Mouse (Mus musculus) activated CD4-positive, CD25-positive, alpha-beta regulatory T cell, adult 4 months (primary cell): ENCODE data around the gene Gm28043. TPM values are rescaled to one million over a fixed set of nuclear protein-coding genes. Genes with fewer than 3 reads are reported as not detected.

Experiments used
- ATAC-seq: one replicate; pipeline ENCODE4 v1.8.0; 2017
- polyA plus RNA-seq, 2 experiments: library from polyadenylated mRNA; unstranded; fragments of 100-300 nt; shearing (Covaris generic); gene quantifications; one replicate each; pipeline ENCODE4 v1.2.1; 2017

The Gm28043 gene
- polyA plus RNA-seq, 2 experiments from 2014 or later = 2.4 to 4.2 TPM

GRCm38 (mm10) chr17:29716732-29717445 lies 102.2 kb downstream of the Gm28043 start, which contains the start of gene Ccdc167:
Gene Ccdc167 (minus strand): TSS chr17:29717044.
- peak; percentile 97 for ATAC-seq

- no peak for ATAC-seq
Observed at GRCm38 (mm10) chr17:29718660-29719059, 104.0 kb downstream of the Gm28043 start.

DNA sequence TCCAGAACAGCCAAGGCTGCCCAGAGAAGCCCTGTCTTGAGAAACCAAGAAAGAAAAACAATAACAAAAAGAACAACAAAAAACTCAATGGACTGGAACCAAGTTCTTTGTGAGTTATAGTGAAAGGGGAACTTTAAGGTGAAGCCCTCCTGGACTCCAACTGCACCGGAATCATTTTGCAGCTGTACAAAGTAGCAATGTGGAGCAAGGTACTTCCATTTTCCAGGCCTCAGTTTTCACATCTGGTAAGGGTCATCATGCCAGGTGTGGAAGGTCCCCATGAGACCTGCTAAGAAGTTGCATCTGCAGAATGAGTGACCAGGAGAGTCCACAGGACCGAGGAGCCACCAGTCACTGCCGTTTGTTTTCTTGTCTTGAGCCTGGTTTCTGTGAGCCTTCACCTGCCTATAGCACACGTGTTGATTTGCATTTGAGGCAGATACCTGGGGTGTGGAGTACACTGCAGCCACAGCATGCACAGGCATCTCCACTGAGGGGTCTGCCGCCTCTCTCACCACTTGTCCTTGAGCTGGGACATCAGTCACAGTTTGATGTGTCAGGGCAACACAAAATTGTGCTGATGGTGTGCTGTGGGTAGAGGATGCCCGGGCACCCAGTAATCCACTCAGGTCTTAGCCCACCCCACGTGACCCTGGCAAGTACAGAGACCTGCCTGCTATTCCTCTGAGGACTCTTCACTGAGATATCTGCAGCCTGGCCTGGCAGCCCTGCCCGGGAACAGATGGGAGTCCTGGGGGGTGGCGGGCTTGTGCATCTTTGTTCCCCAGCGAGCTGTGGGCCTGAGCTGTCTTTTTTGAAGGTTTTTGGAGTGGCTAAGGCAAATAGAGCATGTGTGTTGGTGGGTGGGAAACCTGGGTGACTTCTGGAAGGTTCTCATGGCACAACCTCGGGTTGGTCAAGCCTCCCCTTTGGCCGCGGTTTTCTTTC lies 105.2 kb downstream of the Gm28043 start:
- ATAC-seq = no peak

GRCm38 (mm10) chr17:29720755-29721365 lies 106.2 kb downstream of the Gm28043 start:
- no peak for ATAC-seq

DNA sequence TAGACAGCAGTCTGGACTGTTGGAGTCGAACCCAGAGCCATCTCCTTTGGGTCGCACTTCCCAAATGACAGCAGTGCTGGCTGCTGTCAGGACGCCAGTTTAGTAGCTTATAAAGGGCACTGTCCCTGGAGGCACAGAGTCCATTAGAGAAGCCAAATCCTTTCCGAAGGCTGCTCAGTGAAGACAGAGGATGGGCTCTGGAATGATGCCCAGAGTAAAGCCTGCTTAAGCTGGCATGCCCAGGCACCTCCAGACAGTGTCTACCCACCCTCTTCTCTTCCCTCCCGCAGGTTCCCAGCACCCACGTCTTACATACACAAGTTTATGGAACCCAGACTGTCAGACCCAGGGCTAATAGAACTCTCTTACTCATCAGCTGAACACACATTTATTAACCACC lies 109.9 kb downstream of the Gm28043 start:
- ATAC-seq = no peak

DNA sequence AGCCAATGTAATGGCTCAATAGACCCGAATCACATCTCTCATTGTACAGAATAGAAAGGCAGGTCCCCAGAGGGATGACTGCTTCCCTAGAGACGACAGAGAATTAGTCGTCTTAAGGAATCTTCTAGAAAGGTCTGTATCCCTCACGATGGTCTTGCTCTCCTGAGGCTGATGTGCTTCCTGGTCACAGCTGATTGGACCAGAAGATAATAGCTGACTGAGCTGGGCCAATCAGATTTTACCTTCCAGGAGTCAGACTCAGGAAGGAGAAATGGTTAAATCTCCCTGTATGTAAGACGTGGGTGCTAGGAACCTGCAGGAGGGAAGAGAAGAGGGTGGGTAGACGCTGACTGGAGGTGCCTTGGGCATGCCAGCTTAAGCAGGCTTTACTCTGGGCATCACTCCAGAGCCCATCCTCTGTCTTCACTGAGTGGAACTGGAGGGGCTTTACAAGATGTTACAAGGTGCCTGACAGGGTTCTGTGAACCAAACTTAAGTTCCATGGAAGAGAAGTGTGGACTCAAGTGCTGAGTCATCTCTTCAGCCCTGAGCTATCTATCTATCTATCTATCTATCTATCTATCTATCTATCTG lies 110.4 kb downstream of the Gm28043 start:
- ATAC-seq = no peak

DNA sequence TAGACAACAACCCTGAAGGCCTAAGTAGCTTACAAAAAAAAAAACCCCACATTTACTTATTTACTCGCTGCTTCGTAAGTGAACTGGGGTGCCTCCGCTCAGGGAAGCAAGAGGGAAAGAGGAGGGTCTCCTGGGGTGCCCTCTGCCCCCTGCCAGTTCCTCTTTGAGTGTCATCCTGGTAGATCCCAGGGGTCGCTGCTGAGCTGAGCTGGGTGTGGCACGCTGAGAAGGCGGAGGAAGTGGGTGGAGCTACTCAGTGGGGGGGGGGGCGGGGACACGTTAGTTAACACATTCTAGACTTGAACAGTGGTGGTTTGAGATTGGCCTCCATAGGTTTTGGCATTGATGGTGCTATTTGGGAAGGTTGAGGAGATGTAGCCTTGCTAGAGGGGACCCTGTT lies 113.4 kb downstream of the Gm28043 start:
- no peak for ATAC-seq

- no peak for ATAC-seq
Observed at GRCm38 (mm10) chr17:29730510-29731265, 116.0 kb downstream of the Gm28043 start.

DNA sequence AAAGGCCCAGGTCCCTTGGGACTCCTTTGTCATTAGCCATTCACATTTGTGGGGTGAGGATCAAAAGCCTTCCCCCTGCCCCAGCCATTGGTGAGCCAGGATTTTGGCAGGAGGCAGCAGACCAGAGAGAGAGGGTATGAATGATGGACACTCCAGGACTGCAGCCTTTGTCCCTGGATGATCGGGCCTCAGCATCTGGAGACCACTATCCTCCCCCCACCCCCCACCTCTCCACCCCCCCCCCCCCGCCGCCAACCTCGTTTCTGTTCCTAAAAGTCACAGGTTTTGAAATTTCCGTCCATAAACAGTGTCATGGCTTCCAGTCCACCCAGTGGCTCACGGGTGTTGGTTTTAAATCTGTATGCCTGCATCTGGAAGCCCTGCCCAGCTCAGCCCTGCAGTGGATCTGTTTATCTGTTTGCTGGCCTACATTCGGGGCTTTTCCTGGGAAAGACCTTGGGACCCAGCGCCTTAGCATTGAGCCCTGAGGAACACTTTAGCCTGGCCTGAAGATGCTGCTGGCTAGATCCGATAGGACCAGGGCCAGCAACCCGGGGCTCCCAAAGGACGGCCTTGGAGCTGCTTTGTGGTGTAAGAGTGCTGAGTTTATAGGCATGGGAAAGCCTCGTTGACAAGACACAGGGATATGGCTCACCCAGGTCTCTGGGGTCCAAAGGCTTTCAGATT lies 116.7 kb downstream of the Gm28043 start:
- no peak for ATAC-seq

GRCm38 (mm10) chr17:29731953-29732325 lies 117.3 kb downstream of the Gm28043 start:
- ATAC-seq = no peak

- ATAC-seq = no peak
Observed at GRCm38 (mm10) chr17:29732522-29732921, 117.8 kb downstream of the Gm28043 start.

DNA sequence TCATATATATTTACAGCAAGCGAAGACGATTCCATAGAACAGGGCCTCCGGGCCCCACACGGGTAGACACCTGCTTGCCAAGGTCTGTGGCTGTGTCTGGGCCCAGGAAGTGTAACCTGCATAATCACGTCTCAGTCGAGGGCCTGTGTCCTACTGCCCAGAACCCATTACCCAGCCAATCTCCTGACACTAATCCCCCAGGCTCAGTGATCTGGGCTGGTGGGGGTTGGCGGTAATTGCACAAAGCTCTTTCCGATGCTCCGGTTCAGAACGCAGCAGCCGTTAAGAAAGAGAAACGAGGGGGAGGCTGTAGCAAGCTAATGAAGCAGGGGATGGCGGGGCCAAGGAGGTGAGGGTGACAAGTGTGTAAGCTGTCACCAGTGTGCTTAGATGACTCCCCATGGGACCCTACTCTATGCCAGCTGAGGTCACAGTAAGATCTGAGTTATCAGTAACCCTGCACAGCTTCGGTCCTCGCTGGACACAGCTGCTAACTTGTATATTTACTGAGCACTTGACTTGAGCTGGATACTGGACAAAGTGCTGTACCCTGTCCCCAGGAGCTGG lies 121.9 kb downstream of the Gm28043 start:
- ATAC-seq = no peak

DNA sequence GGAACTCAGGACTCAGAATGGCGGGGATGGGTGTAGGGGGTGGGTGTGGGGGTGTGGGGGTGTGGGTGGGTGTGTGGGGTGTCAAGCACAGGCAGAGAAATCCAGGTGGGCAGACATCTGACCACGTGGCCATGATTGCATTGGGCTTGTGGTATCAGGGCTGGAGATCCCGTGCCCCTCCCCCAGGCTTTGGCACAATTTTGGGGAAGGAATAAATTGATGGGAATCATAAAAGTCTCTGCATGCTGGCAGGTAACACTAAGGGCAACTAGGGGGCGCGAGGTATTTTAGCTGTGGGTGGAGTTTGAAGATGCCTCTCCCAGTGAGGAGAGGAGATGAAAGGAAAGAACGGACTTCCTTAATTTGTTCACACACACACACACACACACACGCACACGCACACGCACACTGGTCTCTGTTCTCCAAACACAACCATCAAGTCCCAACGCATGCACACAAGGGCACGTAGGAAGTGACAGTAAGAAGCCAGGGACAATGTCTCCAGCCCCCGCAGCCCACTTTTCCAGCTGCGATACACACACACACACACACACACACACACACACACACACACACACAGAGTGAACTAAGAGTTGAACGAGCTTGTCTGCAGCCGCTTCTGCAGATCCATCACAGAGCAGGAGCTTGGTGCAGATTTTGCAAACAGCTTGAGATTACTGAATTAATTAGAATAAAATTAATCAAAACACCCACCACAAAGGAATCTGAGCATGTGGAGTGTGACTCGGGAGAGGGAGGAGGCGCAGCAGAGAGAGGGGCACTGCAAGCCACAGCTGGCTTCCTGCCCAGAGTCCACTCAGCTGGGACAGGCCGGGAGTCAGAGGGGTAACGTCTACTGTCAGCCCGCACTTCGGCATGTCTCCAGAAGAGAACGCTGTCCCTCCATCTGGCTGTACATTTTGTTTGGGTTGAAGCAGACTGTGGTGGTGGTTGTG lies 123.5 kb downstream of the Gm28043 start:
- no peak for ATAC-seq

- ATAC-seq = no peak
Observed at GRCm38 (mm10) chr17:29747466-29747865, 132.8 kb downstream of the Gm28043 start.

Other genes starting within 250 kb of the Gm28043 start
- gene Pim1, start 124.1 kb upstream of the Gm28043 start, polyA plus RNA-seq = 100 to 1,000 TPM; 291 to 376 TPM
- gene Gm17657, start 65.2 kb upstream of the Gm28043 start, polyA plus RNA-seq = under 1 TPM in 1 of 2 experiments, not detected in 1; 0.29 TPM
- 10 to 100 TPM; 11.5 to 14.2 TPM for gene Tbc1d22b, start 65.1 kb upstream of the Gm28043 start, polyA plus RNA-seq
- 1 to 10 TPM in 1 of 2 experiments, under 1 TPM in 1; 0.57 to 2.0 TPM for gene Tmem217, start 62.5 kb upstream of the Gm28043 start, polyA plus RNA-seq
- gene Rnf8, start 86 bp upstream of the Gm28043 start, polyA plus RNA-seq = 10 to 100 TPM; 18.4 to 24.2 TPM
- gene Cmtr1, start 45.7 kb downstream of the Gm28043 start, polyA plus RNA-seq = 10 to 100 TPM; 68.2 to 93.5 TPM
- 1 to 10 TPM; 7.1 to 9.3 TPM for gene Ccdc167, start 102.2 kb downstream of the Gm28043 start, polyA plus RNA-seq